Mouse (Mus musculus): ENCODE data around the gene Tfdp1.
"Not testable (repeated sequence)": the region's sequence is repeated elsewhere in the genome, so short reads cannot be mapped to it uniquely, and the experiment has no call there.

Tfdp1 gene

DNA sequence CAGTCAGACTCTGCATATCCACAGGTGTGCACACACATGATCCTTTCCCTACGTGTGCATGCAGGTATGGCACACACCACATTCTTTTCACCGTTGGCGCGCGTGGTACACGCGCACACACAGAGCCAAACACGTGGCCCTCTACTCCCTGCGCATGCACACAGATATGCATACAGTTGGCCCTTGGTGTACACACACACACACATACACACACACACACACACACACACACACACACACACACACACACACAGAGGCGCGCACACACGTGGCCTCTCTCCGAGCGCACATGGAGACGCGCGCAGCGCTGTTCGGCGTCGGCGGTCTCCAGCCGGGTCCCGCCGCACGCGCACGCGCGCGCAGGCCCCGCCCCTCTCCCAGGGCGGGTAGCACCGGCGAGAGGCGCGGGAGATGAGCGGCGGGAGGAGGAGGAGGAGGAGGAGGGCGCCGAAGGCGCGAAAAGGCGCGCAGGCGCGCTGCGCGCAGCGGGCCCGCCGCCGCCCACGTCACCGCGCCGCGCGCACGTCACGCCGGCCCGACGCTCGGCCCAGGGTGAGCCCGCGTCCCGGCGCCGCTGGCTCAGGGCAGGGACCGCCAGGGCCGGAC lies at the start of gene Tfdp1:
Tfdp1 (plus strand) TSS at position 497 of the 606 bp plus-strand sequence.
- DNase-seq (ENCODE audit: low read depth, low spot score), result peak; percentile 93

DNA sequence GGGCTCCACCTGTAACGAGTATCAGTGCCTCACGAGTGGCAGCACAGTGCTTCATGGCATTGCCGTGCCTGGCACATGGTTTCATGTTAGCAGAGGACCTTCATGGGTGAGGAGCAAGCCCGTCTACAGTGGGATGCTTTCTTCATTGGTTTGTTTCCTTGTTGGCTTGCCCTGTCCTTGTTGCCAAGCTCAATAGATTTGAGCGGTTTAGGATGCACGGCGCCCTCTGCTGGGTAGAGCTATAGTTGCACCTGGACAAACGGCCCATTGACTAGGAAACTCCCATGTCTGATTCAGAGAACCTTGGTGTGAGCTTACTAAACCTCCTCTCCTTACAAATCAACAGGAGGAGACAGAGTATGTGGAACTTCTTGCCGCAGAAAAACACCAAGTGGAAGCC lies 46.2 kb upstream of the Tfdp1 start:
- DNase-seq (ENCODE audit: low read depth, low spot score), result peak; percentile 76

DNA sequence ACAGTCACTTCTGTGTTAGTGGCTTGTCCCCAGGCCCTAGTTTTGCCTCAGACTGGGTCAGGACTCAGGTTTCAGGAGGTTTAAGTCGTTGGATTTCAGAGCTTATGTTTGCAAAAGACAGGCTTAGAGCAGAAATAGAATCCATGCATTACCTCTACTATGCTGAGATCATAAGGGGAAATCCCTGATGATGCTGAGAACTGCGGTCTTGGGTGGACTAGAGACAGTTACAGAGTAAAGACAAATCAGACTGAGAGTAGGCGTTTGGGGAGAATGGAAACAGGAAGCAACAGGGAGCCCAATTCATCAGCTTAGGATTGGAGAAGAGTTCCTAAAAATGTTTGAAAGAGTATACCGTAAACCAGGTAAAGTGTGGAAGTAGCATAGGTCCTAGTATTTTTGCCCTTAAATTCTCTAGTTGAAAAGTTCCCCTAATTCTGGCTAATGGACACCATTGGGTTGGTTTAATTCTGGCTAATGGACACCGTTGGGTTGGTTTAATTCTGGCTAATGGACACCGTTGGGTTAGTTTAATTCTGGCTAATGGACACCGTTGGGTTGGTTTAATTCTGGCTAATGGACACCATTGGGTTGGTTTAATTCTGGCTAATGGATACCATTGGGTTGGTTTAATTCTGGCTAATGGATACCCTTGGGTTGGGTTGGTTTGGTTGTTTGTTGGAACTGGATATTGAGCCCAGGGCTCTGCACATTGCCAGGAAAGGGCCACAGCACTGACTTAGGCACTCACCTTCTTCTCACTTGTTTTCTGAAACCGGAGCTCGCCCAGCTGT lies 44.7 kb upstream of the Tfdp1 start:
- DNase-seq (ENCODE audit: low read depth, low spot score), result peak; percentile 50

- no peak for DNase-seq (ENCODE audit: low read depth, low spot score)
These were observed 39.0 kb upstream of the Tfdp1 start for GRCm38 (mm10) chr8:13299571-13299970.

DNA sequence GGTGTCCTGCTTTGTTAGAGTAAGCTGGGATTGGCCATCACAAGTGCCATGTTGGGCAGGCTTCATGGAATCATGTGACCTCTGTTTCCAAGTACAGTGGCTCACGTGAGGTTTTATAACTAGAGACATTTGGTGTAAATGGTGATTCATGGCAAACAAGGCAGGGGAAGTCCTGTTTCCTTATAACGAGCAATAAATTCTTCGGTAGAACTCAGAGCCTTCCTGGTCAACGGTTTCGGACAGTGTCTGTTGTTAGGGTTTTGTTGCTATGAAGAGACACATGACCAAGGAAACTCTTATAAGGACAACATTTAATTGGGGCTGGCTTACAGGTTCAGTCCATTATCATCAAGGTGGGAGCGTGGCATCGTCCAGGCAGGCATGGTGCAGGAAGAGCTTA lies 37.5 kb upstream of the Tfdp1 start:
- no peak for DNase-seq (ENCODE audit: low read depth, low spot score)

DNA sequence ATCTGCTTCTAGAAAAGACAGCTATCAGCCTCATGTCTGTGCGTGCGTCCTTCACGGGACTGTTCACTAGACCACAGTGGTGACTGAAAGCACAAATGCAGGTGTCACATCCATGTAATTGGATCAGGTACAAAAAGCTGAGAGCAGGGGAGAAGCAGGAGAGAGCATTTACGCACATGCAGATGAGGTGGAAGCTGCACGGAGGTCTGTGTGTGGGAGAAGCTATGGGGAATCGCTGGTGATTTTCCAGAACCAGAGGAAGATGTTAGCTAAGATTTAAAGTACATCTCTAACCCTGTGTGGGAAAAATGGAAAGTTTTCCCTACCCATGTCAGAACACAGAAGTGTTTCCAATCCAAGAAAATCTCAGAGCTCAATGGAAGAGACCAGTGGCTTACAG lies 33.1 kb upstream of the Tfdp1 start:
- DNase-seq (ENCODE audit: low read depth, low spot score), result no peak

DNA sequence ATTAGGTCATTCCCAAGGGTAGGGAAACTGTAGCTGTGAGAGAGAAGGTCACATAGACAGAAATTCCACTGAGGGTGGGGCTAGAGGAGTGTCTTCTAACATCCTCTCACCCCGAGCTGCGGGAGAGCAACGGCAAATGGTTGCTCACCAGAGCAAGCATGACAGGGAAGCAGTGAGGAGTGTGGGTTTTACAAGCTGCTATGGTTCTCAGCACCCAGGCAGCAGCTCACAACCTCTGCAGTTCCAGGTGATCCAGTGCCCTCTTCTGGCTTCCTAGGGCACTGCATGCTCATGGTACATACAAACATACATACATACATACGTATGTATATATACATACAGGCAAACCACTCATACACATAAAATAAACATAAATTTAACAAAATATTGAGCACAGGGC lies 32.7 kb upstream of the Tfdp1 start:
- no peak for DNase-seq (ENCODE audit: low read depth, low spot score)

GRCm38 (mm10) chr8:13306309-13306909 lies 32.1 kb upstream of the Tfdp1 start:
- no peak for DNase-seq (ENCODE audit: low read depth, low spot score)

DNA sequence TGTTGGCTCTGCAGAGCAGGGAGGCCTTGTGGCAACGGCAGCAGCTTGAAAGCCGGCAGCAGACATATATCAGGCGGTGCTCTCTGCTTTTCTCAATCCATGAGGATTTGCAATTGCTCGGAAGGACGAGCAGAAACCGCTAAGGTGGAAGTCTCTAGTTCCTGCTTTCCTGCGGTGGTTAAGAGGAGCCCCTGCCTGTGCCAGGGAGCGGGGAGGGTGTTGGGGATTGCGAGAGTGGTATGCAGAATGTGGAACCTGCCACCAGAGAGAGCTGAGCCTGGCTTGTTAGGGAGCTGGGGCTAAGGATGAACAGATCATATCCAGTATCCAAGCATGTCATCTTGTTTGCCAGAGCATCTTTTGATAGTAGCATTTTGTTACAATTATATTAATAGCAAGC lies 31.6 kb upstream of the Tfdp1 start:
- DNase-seq (ENCODE audit: low read depth, low spot score), result no peak

DNA sequence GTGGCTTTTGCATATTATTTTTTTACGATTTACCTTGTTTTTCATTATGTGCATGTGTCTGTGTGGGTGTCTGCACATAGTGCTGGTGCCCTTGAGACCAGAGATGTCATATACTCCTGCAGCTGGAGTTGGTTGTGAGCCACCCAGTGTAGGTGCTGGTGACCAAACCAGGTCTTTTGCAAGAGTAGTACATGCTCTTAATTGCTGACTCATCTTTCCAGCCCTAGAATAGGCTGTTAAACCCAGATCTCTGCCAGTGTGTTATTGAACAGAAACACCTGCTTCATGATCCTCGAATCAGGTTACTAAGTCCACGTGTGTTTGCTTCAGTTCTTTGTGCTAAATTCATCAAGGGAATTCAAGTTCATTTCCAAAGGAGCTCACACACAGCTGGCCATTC lies 23.6 kb upstream of the Tfdp1 start:
- DNase-seq (ENCODE audit: low read depth, low spot score), result no peak

- no peak for DNase-seq (ENCODE audit: low read depth, low spot score)
These were observed 21.9 kb upstream of the Tfdp1 start for GRCm38 (mm10) chr8:13316671-13317070.

DNA sequence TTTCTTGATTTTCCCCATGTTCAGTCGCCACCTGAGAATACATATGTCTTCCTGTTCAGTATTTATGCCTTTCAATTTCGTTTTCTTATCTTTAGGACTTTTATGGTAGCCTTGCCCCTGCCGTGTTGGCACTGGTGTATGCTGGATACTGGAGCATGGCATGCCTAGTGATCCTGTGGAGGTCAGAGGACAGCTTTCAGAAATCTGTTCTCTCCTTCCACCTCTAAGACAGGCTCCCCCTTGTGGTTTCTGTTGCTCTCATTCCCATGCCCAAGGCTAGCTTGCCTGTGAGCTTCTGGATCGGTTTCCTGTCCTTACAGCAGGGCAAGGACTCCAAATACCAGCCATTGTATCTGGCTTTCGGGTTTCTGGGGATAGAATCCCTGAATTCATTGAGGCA lies 12.0 kb upstream of the Tfdp1 start:
- DNase-seq (ENCODE audit: low read depth, low spot score), result no peak

DNA sequence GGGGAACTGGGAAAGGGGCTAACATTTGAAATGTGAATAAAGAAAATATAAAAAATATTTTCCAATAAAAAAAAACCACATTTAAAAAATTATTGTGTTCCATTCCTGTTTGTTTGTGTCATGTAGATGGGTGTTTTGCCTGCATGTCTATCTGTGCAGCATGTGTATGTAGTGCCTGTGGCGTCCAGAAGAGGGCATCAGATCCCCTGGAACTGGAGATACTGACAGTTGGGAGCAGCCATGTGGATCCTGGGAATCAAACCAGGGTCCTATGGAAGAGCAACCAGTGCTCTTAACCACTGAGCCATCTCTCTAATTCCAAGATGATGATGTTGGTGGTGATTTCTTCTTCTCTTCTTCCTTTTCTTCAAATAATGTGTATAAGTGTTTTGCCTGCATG lies 3.9 kb upstream of the Tfdp1 start:
- no peak for DNase-seq (ENCODE audit: low read depth, low spot score)

DNA sequence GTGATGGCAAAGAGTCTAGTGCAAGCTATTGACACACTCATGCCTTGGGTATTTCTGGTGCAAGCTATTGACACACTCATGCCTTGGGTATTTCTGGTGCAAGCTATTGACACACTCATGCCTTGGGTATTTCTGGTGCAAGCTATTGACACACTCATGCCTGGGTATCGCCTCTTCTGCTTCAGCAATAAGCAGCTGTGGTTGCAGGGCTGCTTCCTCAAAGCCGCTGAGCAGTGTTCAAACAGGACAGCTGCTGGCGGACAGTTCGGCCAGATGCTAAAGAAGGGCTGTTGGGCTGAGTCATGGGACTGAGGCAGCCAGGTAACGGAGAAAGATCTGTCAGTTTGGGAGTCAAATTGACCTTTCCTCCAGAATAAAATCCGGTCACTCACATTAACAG lies 1.3 kb upstream of the Tfdp1 start:
- DNase-seq (ENCODE audit: low read depth, low spot score), result not testable (repeated sequence)

DNA sequence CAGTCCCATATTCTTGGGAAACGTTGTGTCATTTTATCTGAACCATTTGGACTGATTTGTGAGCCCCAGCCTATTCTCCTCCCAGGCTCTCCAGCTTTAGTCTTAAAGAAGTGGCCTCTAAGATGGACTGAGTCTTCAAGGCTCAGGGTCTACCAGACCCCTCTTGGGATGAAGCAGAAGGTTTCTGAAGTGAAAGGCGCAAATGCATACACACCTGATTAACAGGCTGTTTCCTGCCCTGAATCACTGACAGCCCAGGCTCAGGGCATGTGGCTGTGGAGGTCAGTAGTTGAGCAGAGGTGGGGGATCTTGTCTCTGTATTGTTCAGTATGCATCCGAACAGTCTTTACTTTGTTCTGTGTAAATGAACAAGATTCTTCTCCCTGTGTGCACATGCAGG lies 873 bp upstream of the Tfdp1 start:
- DNase-seq (ENCODE audit: low read depth, low spot score), result peak; percentile 15

DNA sequence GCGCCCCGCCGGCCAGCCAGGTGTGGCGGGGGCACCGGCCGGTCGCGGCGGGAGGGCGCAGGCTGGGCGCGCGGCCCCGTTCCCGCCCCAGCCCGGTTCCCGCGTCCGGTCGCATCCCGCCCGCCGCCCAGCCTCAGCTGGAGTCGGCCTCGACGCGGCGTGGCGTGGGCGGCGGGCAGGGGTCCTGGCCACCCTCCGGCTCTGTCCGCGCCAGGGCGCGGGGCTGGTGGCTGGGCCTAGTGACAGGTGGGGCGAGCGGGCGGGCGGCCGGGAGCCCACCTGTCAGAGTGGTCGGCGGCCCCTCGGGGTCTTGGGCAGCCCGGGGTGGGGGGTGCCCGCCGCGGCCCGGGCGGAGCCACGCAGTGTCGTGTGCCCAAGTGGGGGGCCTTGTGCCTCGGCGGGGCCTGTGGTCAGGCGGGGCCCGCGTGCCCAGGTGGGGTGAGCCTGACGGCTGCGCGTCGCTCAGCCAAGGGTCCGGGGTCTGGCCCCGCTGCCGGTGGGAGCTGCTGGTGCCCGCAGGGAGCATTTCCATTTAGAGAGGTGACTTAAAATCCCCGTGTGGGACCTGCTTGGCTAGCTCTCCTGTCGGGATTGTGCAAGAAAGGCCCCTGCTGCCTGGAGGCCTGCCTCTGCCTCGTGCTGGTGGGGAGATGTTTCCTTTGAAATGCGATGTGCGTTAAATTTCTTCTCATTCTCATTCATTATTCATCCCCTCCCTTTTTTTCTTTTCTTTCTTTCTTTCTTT lies 522 bp downstream of the Tfdp1 start:
- DNase-seq (ENCODE audit: low read depth, low spot score), result peak; percentile 54

GRCm38 (mm10) chr8:13339646-13339990 lies 1.1 kb downstream of the Tfdp1 start:
- DNase-seq (ENCODE audit: low read depth, low spot score), result no peak

DNA sequence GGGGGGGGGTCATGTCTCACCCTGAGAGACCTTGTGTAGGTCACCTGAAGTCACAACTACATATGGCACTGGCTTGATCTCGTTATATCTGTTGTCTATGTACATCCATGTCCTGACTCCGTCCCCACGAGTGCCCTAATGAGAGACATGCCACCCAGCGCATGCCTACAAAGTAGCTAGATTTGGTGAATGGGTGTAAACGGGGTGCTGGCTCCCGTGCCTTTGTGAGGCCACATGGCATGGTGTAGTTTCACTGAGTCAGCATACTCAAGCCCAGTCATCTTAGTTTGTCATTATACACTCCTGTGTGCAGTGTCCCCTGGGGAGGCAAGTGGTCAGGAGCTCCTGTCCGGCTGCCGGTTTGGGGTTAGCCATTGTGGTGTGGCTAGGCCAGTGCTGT lies 2.1 kb downstream of the Tfdp1 start:
- DNase-seq (ENCODE audit: low read depth, low spot score), result no peak

GRCm38 (mm10) chr8:13342340-13342739 lies 3.8 kb downstream of the Tfdp1 start:
- no peak for DNase-seq (ENCODE audit: low read depth, low spot score)

- DNase-seq (ENCODE audit: low read depth, low spot score), result no peak
These were observed 4.6 kb downstream of the Tfdp1 start for GRCm38 (mm10) chr8:13343134-13343533.

- DNase-seq (ENCODE audit: low read depth, low spot score), result no peak
These were observed 11.5 kb downstream of the Tfdp1 start for GRCm38 (mm10) chr8:13350052-13350451.

- DNase-seq (ENCODE audit: low read depth, low spot score), result no peak
These were observed 13.0 kb downstream of the Tfdp1 start for GRCm38 (mm10) chr8:13351593-13351992.
